ENCODE assay signal across 8 mouse cellular contexts in the genomic region with DNA sequence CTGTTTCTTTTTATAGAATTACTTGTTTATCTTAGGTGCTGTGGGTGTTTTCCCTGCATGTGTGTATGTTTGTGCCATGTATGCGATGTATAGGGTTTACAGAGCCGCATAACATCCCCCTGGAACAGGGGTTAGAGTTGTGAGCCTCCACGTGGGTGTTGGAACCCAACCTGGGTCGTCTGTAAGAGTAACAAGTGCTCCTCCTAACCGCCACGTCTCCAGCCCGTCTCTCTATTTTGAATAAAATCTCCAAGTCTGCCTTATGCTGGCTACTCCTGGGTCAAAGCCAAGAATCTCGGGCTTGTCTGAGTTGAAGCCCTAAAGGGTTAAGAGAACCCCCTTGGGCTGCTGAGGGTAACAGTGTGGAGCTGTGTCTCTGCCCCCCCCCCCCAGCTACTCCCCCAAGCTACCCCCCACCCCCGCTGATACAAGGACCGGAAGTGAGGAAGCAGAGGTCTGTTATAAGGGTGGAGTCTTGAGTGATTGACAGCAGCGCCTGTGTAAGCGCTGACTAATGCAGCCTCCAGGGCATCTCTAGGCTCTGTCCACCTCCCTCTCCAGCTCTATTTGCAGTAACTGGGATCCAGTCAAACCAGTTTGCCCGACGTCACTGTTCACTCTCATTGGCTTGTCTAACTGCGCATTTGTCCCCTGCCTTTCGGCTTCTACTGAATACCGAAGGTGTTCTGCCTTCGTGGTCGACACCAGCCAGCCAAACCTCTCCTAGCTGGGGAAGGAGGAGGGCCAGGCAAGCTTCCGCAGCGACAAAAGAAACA. TPM values are rescaled to one million over a fixed set of nuclear protein-coding genes. Genes with fewer than 3 reads are reported as not detected.
A peak's percentile ranks its signal among the peaks of the same experiment; 100 is the strongest.
DNase-seq lines count a peak whose midpoint lies in the region; ATAC-seq and TF ChIP-seq lines count a peak whose summit lies in the region.

No protein-coding gene starts in this region.

- no peaks in the 10 kb centered on the region for H3K9me3 ChIP-seq in erythroblast, embryonic 14.5 days (ENCODE audit: control insufficient read depth, low read length)
- H3K9me3 ChIP-seq in forebrain, embryonic 10.5 days: no peaks in the 10 kb centered on the region
- no peaks in the 10 kb centered on the region for H3K9me3 ChIP-seq in lung, embryonic 16.5 days (ENCODE audit: control insufficient read depth, low read length)

- TF ChIP-seq POLR2A in olfactory bulb, adult 2 months (IDR thresholded peaks at IDR 0.05; ENCODE audit: insufficient read depth, low read depth, low read length): no peak

- no peak for TF ChIP-seq CTCF in olfactory bulb, adult 2 months (IDR thresholded peaks at IDR 0.05; ENCODE audit: insufficient read depth, low read depth, low read length)

- WGBS in forebrain, embryonic 10.5 days: 7% methylated on average over 21 of the region's 21 CpGs
- WGBS in lung, embryonic 16.5 days: 2% methylated on average over 21 of the region's 21 CpGs
- 6% methylated on average over 21 of the region's 21 CpGs for WGBS in olfactory bulb, adult 2 months

- H3K27ac ChIP-seq in brown adipose tissue, adult 24 weeks (replicated peaks; ENCODE audit: low read depth, low read length): no peak overlapping the region; the same call in 1 of the 2 replicates
- H3K27ac ChIP-seq in forebrain, embryonic 10.5 days: peak overlapping the region; percentile 85
- H3K27ac ChIP-seq in lung, embryonic 16.5 days (ENCODE audit: low read length): peak overlapping the region; percentile 95
- H3K27ac ChIP-seq in olfactory bulb, adult 2 months (ENCODE audit: insufficient read depth, low read depth, low read length): no peak overlapping the region

- peak overlapping the region; percentile 60 for H3K4me3 ChIP-seq in erythroblast, embryonic 14.5 days (replicated peaks)
- H3K4me3 ChIP-seq in brown adipose tissue, adult 24 weeks (ENCODE audit: insufficient read depth, low read depth, low read length): peak overlapping the region; percentile 56
- H3K4me3 ChIP-seq in forebrain, embryonic 10.5 days: peak overlapping the region; percentile 46
- H3K4me3 ChIP-seq in lung, embryonic 16.5 days (ENCODE audit: low read length): peak overlapping the region; percentile 46
- peak overlapping the region; percentile 3 for H3K4me3 ChIP-seq in olfactory bulb, adult 2 months (ENCODE audit: insufficient read depth, low read depth, low read length)

- peak overlapping the region; percentile 75 for H3K4me2 ChIP-seq in lung, embryonic 16.5 days (ENCODE audit: low read depth, low read length)

- ATAC-seq in erythroblast, adult 5-6 weeks (replicated peaks; ENCODE audit: low FRiP score, poor library complexity, severe bottlenecking): no peak
- peak; percentile 90 for ATAC-seq in lung, embryonic 16.5 days (ENCODE audit: low read depth)

- H3K36me3 ChIP-seq in erythroblast, embryonic 14.5 days (ENCODE audit: control insufficient read depth): no peaks in the 10 kb centered on the region
- H3K36me3 ChIP-seq in forebrain, embryonic 10.5 days (replicated peaks): no peaks in the 10 kb centered on the region
- no peaks in the 10 kb centered on the region for H3K36me3 ChIP-seq in lung, embryonic 16.5 days (ENCODE audit: control insufficient read depth, insufficient read depth, low read length)

- DNase-seq in forebrain, embryonic 10.5 days (ENCODE audit: extremely low spot score, low spot score): peak; percentile 64
- DNase-seq in heart, postnatal 14 days: peak; percentile 31 to 56
- peak; percentile 63 to 73 for DNase-seq in kidney, postnatal 4 days

- H3K9ac ChIP-seq in lung, embryonic 16.5 days (ENCODE audit: low read length): peak overlapping the region; percentile 62

- H3K27me3 ChIP-seq in erythroblast, embryonic 14.5 days (ENCODE audit: control insufficient read depth): no peaks in the 10 kb centered on the region
- peaks cover 86% of the 10 kb centered on the region for H3K27me3 ChIP-seq in forebrain, embryonic 10.5 days (ENCODE audit: poor library complexity, severe bottlenecking)
- H3K27me3 ChIP-seq in lung, embryonic 16.5 days (ENCODE audit: control insufficient read depth, insufficient read depth, low read depth, low read length): no peaks in the 10 kb centered on the region

- intact Hi-C loops in heart, postnatal 14 days (cut with DNase I): no loop called here

- peaks cover 70% of the 10 kb centered on the region for H3K4me1 ChIP-seq in erythroblast, embryonic 14.5 days (ENCODE audit: control insufficient read depth)
- no peaks in the 10 kb centered on the region for H3K4me1 ChIP-seq in brown adipose tissue, adult 24 weeks (ENCODE audit: control insufficient read depth, insufficient read depth, insufficient read length, low read length)
- peaks cover 74% of the 10 kb centered on the region for H3K4me1 ChIP-seq in forebrain, embryonic 10.5 days
- peaks cover 46% of the 10 kb centered on the region for H3K4me1 ChIP-seq in lung, embryonic 16.5 days (replicated peaks; ENCODE audit: control insufficient read depth, insufficient read depth, low read length)
- H3K4me1 ChIP-seq in olfactory bulb, adult 2 months (ENCODE audit: control insufficient read depth, insufficient read depth, low read length): peaks cover 3% of the 10 kb centered on the region; the same call in 1 of the 2 replicates

RNA-seq across cellular contexts. Expression of gene 1700122O11Rik, which starts 36.3 kb away (rescaled TPM):
- polyA plus RNA-seq in erythroblast, embryonic 14.5 days (2012): not detected in 2 replicates
- not detected in 2 replicates for total RNA-seq in erythroblast, adult 5-6 weeks (2015; ENCODE audit: low replicate concordance)
- not detected in 2 replicates for total RNA-seq in erythroblast, adult 5-6 weeks (2017; ENCODE audit: low replicate concordance)
- polyA plus RNA-seq in brown adipose tissue, adult 24 weeks (2012; ENCODE audit: insufficient read depth, insufficient read length, missing spikeins): not detected in 2 replicates
- polyA plus RNA-seq in forebrain, embryonic 10.5 days (2016; fragmentation: Nextera tagmentation; extraction: Ambion mirVana): not detected in 2 replicates
- not detected for total RNA-seq in heart, postnatal 14 days (2021)
- polyA plus RNA-seq in lung, embryonic 16.5 days (2015; fragmentation: Nextera tagmentation; extraction: Ambion mirVana): not detected in 2 replicates
- not detected in 2 replicates for polyA plus RNA-seq in olfactory bulb, adult 2 months (2012; ENCODE audit: insufficient read depth, insufficient read length, low replicate concordance, missing spikeins)

Comparison
In these comparisons a context has a peak if more than half of its experiments do, and no peak if none do; other contexts are left out.
1. H3K4me3 ChIP-seq: peak in every context shown above with its lines; median percentile 60 in erythroblast, embryonic 14.5 days; 56 in brown adipose tissue, adult 24 weeks; 46 in forebrain, embryonic 10.5 days; 46 in lung, embryonic 16.5 days; 3 in olfactory bulb, adult 2 months.
2. H3K27ac ChIP-seq: peak in forebrain, embryonic 10.5 days (single experiment) and lung, embryonic 16.5 days (single experiment); none in brown adipose tissue, adult 24 weeks (single experiment) and olfactory bulb, adult 2 months (single experiment).
3. Peak in every context shown above with its lines, with median percentiles within 50 percentile points of each other: DNase-seq.